Mouse (Mus musculus): ENCODE measurements around the gene 1190005I06Rik. TPM values are rescaled to one million over a fixed set of nuclear protein-coding genes. Genes with fewer than 3 reads are reported as not detected.

1190005I06Rik gene
- polyA plus RNA-seq, 1 experiment from 2014 or later: 3.8 TPM

GRCm38 (mm10) chr8:120630031-120630430 is 17.4 kb downstream of the 1190005I06Rik start:
- Histone ChIP-seq H3K4me3 (no peak overlapping the region), H3K9me3 (peaks cover 3% of the 10 kb centered on the region; the same call in 1 of the 2 replicates), H3K4me1 (peaks cover 39% of the 10 kb centered on the region), H3K36me3 (replicated peaks) (no peaks in the 10 kb centered on the region), H3K27me3 (replicated peaks; ENCODE audit: low read depth, poor library complexity, severe bottlenecking) (peaks cover 62% of the 10 kb centered on the region), H3K27ac (replicated peaks) (no peak overlapping the region; the same call in 1 of the 2 replicates)
- no peak for DNase-seq (ENCODE audit: low spot score)
- WGBS: 43% methylated on average over 5 of the region's 5 CpGs

DNA sequence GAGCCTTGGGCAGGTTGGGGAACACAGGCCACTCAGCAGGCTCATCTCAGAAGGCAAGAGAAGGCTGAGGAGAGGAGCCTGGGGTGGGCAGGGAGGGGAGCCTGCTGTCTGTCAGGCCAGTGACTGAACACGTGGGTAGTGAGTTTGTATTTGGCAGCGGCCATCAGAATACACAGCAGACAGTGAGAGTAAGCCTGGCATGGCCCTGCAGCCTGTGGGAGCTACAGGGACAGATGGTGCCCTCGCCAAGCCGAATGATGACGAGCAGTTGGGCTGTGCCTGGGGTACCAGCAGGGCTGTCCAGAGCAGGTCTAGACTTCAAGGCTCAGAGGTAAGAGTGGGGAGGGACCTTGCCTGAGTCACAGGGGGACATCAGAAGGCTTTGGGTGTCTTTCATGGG is 20.1 kb downstream of the 1190005I06Rik start:
- H3K4me1 ChIP-seq: peaks cover 27% of the 10 kb centered on the region
- H3K4me3 ChIP-seq: no peak overlapping the region
- no peaks in the 10 kb centered on the region; the same call in 1 of the 2 replicates for H3K9me3 ChIP-seq
- H3K27ac ChIP-seq (replicated peaks): no peak overlapping the region
- H3K36me3 ChIP-seq (replicated peaks): no peaks in the 10 kb centered on the region
- H3K27me3 ChIP-seq (replicated peaks; ENCODE audit: low read depth, poor library complexity, severe bottlenecking): peaks cover 35% of the 10 kb centered on the region
- 88% methylated on average over 5 of the region's 5 CpGs for WGBS
- DNase-seq (ENCODE audit: low spot score): no peak

- no peaks in the 10 kb centered on the region for H3K9me3 ChIP-seq
- DNase-seq (ENCODE audit: low spot score): peak; percentile 50
- peaks cover 26% of the 10 kb centered on the region for H3K27me3 ChIP-seq (replicated peaks; ENCODE audit: low read depth, poor library complexity, severe bottlenecking)
- no peak overlapping the region for H3K27ac ChIP-seq (replicated peaks)
- 59% methylated on average over 11 of the region's 11 CpGs for WGBS
- no peaks in the 10 kb centered on the region for H3K36me3 ChIP-seq (replicated peaks)
- H3K4me1 ChIP-seq: peaks cover 33% of the 10 kb centered on the region
- H3K4me3 ChIP-seq: no peak overlapping the region
These were observed 21.0 kb downstream of the 1190005I06Rik start for GRCm38 (mm10) chr8:120626461-120626860.

- WGBS: 39% methylated on average over 2 of the region's 2 CpGs
- peak overlapping the region; percentile 24; the same call in 1 of the 2 replicates for H3K27ac ChIP-seq (replicated peaks)
- no peak overlapping the region for H3K4me3 ChIP-seq
These were observed 23.8 kb downstream of the 1190005I06Rik start for GRCm38 (mm10) chr8:120623608-120624007.

GRCm38 (mm10) chr8:120622161-120622560 is 25.3 kb downstream of the 1190005I06Rik start:
- DNase-seq (ENCODE audit: low spot score): no peak
- H3K9me3 ChIP-seq: no peaks in the 10 kb centered on the region
- H3K4me1 ChIP-seq: peaks cover 47% of the 10 kb centered on the region
- H3K36me3 ChIP-seq (replicated peaks): no peaks in the 10 kb centered on the region
- H3K27ac ChIP-seq (replicated peaks): peak overlapping the region; percentile 8
- 0 out of 2 replicates have a peak, but pooled peaks cover 9% of the 10 kb centered on the region for H3K27me3 ChIP-seq (replicated peaks; ENCODE audit: low read depth, poor library complexity, severe bottlenecking)
- WGBS: 64% methylated on average over 14 of the region's 14 CpGs
- H3K4me3 ChIP-seq: no peak overlapping the region

More at GRCm38 (mm10) chr8:120623608-120624007, 23.8 kb downstream of the 1190005I06Rik start:
- H3K4me1 ChIP-seq: peaks cover 34% of the 10 kb centered on the region
- 0 out of 2 replicates have a peak, but pooled peaks cover 9% of the 10 kb centered on the region for H3K27me3 ChIP-seq (replicated peaks; ENCODE audit: low read depth, poor library complexity, severe bottlenecking)
- H3K9me3 ChIP-seq: no peaks in the 10 kb centered on the region
- H3K36me3 ChIP-seq (replicated peaks): no peaks in the 10 kb centered on the region
- DNase-seq (ENCODE audit: low spot score): no peak

DNA sequence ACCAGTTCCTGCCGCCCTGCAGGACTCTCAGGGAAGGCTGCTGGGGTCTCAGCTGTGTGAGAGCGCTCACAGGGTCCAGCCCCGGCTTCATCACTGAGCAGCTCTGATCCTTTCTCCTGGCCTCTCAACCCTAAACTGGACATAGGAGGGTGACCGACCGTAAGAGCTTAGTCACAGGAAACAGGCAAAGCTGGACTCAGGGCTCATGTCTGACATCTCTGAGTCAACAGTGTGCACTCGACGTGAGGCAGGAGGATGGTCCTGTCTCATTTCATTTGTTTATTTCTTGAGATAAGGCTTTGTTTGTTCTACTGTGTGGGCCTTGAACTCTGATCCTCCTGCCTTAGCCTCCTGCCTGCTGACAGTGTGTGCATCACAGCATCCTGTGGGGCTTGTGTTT is 27.0 kb downstream of the 1190005I06Rik start:
- Histone ChIP-seq H3K27me3 (replicated peaks; ENCODE audit: low read depth, poor library complexity, severe bottlenecking) (0 out of 2 replicates have a peak, but pooled peaks cover 9% of the 10 kb centered on the region), H3K27ac (replicated peaks) (peak overlapping the region; percentile 57; the same call in 1 of the 2 replicates), H3K4me3 (no peak overlapping the region), H3K36me3 (replicated peaks) (no peaks in the 10 kb centered on the region), H3K4me1 (peaks cover 63% of the 10 kb centered on the region), H3K9me3 (no peaks in the 10 kb centered on the region)
- WGBS: 47% methylated on average over 7 of the region's 7 CpGs
- no peak for DNase-seq (ENCODE audit: low spot score)

DNA sequence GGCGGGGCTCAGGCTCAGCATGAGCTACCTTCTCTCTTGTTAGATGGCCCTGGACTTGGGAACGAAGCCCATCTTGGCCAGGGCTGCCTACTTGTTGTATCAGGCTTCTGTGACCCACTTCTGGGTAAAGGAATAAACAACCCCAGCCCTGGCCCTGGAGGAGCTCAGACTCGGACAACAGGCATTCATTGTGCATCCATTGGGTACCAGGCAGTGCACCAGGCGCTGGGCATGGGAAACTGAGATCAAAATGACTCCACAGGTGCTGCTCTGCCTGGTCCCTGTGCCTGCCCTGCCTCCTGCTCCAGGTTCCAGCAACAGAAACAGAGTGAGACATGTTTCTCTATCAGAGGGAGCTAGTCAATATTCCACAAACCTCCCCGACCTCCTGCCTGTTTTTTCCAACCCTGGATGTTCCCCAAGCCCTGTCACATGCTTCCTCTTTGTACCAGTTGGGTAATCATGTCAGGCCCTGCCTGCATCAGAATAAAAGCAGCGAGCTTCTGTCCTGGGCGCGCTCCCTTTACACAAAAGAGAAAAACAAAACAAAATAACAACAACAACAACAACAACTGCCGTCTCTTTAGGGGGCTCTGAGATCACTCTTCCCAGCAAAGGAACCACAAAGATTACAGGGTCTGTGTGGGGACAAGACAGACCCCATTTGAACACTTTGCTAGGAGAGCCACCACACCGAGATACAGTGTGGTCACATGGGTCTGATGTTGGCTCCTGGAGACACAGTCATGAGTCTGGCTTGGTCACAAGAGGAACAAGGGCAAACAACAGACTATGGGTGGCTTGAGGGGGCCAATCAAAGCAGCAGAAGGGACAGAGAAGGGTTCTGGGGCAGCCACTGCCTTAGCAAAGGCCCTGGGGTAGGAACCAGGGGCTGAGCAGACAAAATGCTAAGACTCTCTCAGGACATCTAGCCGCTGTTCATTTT is 27.9 kb downstream of the 1190005I06Rik start:
- DNase-seq (ENCODE audit: low spot score): no peak
- Histone ChIP-seq H3K27ac (replicated peaks) (peak overlapping the region; percentile 57; the same call in 1 of the 2 replicates), H3K4me1 (peaks cover 65% of the 10 kb centered on the region), H3K4me3 (no peak overlapping the region), H3K27me3 (replicated peaks; ENCODE audit: low read depth, poor library complexity, severe bottlenecking) (0 out of 2 replicates have a peak, but pooled peaks cover 9% of the 10 kb centered on the region), H3K36me3 (replicated peaks) (no peaks in the 10 kb centered on the region), H3K9me3 (no peaks in the 10 kb centered on the region)
- WGBS: 74% methylated on average over 11 of the region's 11 CpGs

- H3K27ac ChIP-seq (replicated peaks): peak overlapping the region; percentile 76
- no peaks in the 10 kb centered on the region for H3K9me3 ChIP-seq
- H3K36me3 ChIP-seq (replicated peaks): no peaks in the 10 kb centered on the region
- 0% methylated on average over 6 of the region's 6 CpGs for WGBS
- peaks cover 58% of the 10 kb centered on the region for H3K4me1 ChIP-seq
- peak; percentile 86 for DNase-seq (ENCODE audit: low spot score)
- H3K27me3 ChIP-seq (replicated peaks; ENCODE audit: low read depth, poor library complexity, severe bottlenecking): 0 out of 2 replicates have a peak, but pooled peaks cover 9% of the 10 kb centered on the region
- 0 out of 2 replicates have a peak overlapping the region, but pooled peaks have one; percentile 16 for H3K4me3 ChIP-seq
These were observed 29.3 kb downstream of the 1190005I06Rik start for GRCm38 (mm10) chr8:120618110-120618509.

DNA sequence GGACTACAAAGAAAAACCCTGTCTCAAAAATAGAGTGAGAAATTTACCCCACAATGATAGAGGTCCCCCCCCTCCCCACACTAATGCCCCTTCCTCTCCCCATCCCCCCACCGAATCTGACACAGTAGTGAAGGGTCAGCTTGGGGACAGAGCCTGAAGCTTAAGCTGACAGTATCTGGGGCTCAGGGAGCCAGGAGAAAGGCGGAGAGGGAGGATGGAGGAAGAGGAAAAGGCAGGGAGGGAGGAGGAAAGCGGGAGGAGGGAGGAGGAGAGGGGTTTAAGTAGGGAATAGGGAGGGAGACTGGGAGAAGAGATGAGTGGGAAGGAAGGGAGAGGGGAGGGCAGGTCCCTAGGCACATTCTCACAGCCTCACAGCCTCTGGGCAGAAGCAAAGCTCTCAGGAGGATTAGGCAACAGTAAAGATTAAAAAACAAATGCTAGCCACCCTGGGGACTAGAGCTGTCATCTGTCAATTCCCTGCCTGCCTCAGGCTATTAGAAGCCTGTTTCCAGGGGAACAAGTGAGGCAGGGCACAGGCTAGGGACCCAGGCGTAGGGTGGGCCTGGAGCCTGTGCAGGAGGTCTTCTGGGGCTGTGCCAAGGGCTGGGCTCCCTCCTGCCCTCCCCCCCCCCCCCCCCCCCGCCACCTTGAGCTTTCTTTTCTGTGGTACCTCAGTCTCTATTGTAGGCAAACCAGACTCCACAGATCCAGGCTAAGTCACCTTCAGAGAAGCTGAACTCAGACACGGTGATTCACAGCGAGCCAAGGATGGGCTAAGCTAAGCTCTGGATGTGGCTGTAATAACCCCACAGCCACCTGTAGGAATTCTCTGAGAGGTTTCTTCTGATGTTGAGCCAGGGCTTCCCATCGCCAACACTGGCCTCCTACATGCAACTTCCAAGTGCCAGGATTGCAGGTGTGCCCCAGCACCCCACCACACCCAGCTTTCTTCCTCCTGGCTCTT is 30.5 kb downstream of the 1190005I06Rik start:
- 0 out of 2 replicates have a peak, but pooled peaks cover 9% of the 10 kb centered on the region for H3K27me3 ChIP-seq (replicated peaks; ENCODE audit: low read depth, poor library complexity, severe bottlenecking)
- peak overlapping the region; percentile 65 for H3K27ac ChIP-seq (replicated peaks)
- DNase-seq (ENCODE audit: low spot score): peak; percentile 45
- no peaks in the 10 kb centered on the region for H3K36me3 ChIP-seq (replicated peaks)
- H3K9me3 ChIP-seq: no peaks in the 10 kb centered on the region
- no peak overlapping the region for H3K4me3 ChIP-seq
- H3K4me1 ChIP-seq: peaks cover 56% of the 10 kb centered on the region
- WGBS: 18% methylated on average over 7 of the region's 8 CpGs

- WGBS: 86% methylated on average over 3 of the region's 3 CpGs
- DNase-seq (ENCODE audit: low spot score): no peak
These were observed 32.9 kb downstream of the 1190005I06Rik start for GRCm38 (mm10) chr8:120614491-120614890.

DNA sequence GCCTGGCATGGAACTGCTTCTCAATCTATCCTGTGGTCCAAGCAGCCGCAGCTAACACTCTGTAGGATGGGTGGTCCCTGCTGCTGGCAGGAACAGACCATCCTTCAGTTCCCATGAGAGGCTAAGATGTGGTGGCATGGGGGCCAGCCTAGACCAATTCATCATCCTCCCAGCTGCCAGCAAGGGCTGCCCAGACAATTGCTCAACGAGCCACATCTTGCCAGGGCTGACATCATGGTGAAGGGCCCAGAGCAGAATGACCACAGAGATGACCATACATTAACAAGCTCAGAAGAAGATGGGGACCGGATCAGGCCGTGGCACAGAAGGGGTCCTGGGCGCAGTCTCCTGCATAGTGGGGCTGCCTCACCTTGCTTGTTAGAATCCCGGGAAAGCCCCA is 36.6 kb downstream of the 1190005I06Rik start:
- Histone ChIP-seq H3K36me3 (replicated peaks) (no peaks in the 10 kb centered on the region), H3K4me1 (peaks cover 17% of the 10 kb centered on the region), H3K9me3 (no peaks in the 10 kb centered on the region), H3K27me3 (replicated peaks; ENCODE audit: low read depth, poor library complexity, severe bottlenecking) (peaks cover 31% of the 10 kb centered on the region), H3K27ac (replicated peaks) (0 out of 2 replicates have a peak overlapping the region, but pooled peaks have one; percentile 12), H3K4me3 (no peak overlapping the region)
- WGBS: 92% methylated on average over 6 of the region's 6 CpGs
- no peak for DNase-seq (ENCODE audit: low spot score)

More at GRCm38 (mm10) chr8:120614491-120614890, 32.9 kb downstream of the 1190005I06Rik start:
- Histone ChIP-seq H3K36me3 (replicated peaks) (no peaks in the 10 kb centered on the region), H3K4me3 (no peak overlapping the region), H3K27ac (replicated peaks) (no peak overlapping the region), H3K9me3 (no peaks in the 10 kb centered on the region), H3K4me1 (peaks cover 37% of the 10 kb centered on the region), H3K27me3 (replicated peaks; ENCODE audit: low read depth, poor library complexity, severe bottlenecking) (peaks cover 26% of the 10 kb centered on the region)

- H3K27ac ChIP-seq (replicated peaks): no peak overlapping the region
- H3K27me3 ChIP-seq (replicated peaks; ENCODE audit: low read depth, poor library complexity, severe bottlenecking): peaks cover 31% of the 10 kb centered on the region
- H3K4me1 ChIP-seq: peaks cover 17% of the 10 kb centered on the region
- WGBS: 17% methylated on average over 7 of the region's 7 CpGs
- no peaks in the 10 kb centered on the region for H3K36me3 ChIP-seq (replicated peaks)
- H3K4me3 ChIP-seq: no peak overlapping the region
- H3K9me3 ChIP-seq: no peaks in the 10 kb centered on the region
- DNase-seq (ENCODE audit: low spot score): peak; percentile 76
These were observed 39.5 kb downstream of the 1190005I06Rik start for GRCm38 (mm10) chr8:120607885-120608284.

All from embryonic facial prominence, embryonic 10.5 days (tissue).